Mouse (Mus musculus): Measurements from ENCODE around the gene Bach2.

The Bach2 gene

DNA sequence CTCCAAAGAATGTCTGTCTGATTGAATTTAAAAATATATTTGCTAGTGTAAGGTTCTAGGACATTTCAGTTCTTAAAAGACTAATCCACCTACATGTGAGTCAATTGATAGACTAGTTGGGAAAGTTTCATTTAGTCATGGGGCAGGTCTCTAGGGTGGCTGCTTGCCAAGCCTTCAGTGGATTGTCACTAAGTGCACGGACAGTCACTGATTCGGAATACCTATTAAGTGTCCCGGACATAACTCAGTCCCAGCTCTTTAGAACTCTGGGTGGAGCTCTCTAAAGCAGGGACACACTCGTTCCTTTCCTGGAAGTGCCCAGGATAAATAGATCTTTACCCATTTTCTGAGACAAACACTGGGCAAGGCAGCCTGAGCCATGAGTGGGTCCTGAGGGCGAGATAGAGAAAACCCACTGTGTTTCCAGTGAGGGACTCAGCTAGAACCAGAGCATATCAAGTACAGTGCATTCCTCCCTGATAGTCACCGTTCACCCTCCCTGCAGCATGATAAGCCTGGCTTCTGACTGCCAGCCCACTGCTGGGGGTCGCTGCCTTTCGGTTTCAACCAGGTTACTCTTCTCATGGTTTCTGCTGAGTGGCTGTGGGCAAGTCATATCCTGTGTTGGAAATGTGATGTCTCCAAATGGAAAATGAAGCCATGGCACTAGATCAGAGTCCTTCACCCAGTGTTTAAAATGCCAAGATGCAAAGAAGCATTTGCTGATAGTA lies 92.1 kb downstream of the Bach2 start:
- DNase-seq (ENCODE audit: low spot score) = no peak

DNA sequence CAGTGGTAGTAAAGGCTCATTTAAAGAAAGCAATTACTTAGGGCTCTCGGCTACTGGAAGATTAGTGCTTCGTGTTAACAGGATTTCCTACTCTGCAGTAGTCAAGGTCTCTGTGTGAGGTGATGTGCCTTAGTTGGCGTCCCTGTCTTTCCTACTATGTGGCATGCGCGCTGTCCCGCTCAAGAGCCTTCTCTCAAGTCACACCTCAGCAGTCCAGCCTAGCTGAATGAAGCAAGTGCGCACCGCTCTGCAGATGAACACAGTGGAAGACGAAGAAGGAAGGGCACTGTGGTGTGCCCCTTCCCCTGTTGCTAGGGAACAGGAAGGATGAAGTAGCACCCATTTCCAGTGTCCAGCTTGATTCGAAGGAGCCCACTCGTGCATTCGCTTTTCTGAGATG lies 93.4 kb downstream of the Bach2 start:
- no peak for DNase-seq (ENCODE audit: low spot score)

DNA sequence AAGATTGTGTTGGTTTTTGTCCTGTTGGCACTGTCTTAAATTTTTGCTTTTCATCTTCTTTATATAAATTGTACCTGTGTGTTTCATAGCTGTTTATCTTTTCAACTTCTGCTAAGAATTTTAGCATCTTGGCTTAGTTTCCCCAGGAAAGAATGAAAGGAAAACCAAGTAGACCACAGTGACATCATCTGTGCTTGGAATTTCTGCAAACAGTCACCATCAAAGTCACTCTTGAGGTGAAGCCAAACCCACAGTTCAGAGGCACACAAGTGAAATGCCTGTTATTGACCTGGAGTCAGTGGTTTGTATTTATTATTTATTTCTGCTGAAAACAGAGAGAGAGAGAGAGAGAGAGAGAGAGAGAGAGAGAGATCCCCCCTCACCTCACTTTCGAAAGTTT lies 95.5 kb downstream of the Bach2 start:
- DNase-seq (ENCODE audit: low spot score) = no peak

DNA sequence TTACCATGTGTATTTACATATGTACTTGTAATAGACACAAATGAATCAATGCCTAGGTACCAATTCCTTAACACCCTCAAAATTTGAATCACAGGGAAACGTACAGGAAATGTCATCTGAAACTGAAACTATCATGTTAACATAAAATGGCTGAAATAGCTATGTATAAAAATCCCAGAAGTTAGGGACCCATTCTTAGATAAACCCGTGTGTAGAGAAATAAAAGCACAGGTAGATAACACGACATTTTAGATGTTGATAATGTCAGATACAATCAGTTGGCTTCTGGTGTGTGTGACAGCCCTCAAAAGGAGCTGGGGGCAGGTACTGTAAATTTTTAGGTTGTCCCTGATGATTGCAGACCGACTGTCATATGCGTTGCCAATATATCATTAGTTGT lies 96.2 kb downstream of the Bach2 start:
- no peak for DNase-seq (ENCODE audit: low spot score)

DNA sequence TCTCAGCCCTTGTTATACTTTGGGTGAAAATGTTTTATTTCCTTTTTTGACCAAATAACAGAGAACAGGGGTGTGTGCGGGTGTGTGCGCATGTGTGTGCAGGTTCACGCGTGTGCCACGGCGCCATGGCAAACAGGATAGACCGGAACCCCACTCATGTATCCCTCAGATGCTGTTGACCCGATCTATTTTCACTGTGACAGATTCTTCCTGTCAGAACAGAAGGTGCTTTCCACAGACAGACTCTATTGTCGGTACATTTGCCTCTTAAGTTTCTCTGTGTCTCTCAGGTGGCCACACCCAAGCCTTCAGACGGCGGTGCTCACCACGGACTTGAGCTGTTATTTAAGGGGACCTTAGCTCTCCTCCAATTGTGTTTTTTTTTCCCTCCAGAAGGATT lies 97.1 kb downstream of the Bach2 start:
- DNase-seq (ENCODE audit: low spot score) = no peak

DNA sequence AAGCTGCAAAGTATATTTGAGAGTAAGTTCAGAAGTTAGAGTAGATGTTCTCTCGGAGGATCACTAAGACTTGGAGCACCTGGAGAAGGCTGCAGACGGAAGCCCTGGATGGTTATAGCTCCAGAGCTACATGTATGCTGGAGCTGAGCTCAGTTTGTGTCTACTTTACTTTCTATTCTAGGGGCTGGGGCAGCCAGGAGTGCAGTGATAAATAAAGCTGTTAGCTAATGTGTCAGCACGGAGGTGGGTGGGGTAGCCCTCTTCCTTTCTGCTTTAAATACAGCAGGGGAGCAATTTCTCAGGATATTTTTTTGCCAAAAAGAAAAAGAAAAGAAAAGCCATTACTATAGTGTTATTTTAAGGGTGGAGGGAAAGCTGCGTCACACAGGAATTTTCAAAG lies 98.0 kb downstream of the Bach2 start:
- no peak for DNase-seq (ENCODE audit: low spot score)

DNA sequence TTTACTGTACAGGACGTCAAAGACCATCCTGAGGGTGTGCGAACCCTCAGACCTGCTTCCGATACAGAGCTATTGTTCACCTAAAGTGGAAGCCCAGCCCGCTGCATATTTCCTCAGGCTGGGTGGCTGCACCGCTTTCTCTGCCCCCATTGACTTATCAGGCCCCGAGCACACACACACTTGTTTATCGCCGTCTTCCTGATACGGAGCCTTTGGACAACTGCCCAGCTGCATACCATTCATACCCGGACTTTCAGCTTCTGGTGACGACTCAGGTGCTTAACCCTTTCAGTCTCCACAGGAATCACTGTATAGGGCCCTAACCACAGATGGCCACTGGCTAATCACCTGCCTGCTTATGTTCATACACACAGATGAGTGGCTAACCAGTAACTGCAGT lies 99.0 kb downstream of the Bach2 start:
- DNase-seq (ENCODE audit: low spot score) = no peak

DNA sequence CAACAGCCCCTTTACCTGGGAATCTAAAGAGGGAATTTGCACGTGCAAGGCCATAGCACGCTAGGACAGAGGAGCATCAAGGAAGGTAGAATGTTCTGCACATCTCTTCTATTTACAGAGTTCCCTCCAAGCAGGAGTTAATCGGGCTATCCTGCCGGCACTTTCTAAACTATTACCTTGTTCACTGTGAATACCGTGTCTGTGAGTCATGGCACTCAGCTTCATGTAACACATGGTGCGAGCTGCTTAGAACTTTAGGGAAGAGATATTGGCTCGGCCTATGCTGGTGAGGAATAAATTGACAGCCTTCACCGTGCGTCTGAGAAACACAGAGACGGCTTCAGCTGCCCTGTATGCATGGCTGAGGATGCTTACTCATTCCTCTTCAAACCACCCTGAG lies 99.8 kb downstream of the Bach2 start:
- DNase-seq (ENCODE audit: low spot score) = no peak

DNA sequence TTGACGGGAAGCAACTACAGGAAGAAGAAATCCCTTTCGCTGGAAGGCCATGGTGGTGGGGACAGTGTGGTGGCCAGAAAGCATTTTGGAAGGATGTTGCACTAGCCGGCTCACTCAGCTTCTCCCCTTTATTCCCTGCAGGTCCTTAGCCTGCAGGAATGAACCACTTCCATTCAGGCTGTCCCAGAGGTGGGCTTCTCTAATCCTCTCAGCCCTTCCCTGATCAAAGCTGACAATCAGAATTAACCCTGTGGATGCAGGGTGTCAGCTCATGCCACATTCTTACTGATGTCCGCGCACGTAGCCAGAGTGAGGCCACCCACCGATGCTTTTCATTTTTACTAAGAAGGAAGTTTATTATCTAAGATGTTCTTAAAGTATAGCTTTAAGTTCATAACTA lies 102.2 kb downstream of the Bach2 start:
- DNase-seq (ENCODE audit: low spot score) = no peak

DNA sequence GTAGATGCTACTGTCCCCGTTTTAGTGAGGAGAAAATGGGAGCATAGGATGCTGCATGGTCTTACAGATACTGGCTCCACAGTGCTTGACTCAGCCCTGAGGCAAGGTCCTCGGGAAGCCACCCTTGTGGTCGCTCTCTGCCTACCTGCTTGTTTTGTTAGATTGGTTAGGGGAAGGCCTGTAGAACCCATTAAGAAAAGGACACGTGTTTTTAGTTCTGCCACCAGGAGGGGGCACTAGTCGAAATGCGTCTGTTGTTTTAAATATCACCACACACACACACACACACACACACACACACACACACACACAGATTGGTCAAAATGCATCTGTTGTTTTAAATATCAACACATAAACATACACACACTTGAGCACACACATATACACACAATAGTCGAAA lies 103.7 kb downstream of the Bach2 start:
- DNase-seq (ENCODE audit: low spot score) = no peak

DNA sequence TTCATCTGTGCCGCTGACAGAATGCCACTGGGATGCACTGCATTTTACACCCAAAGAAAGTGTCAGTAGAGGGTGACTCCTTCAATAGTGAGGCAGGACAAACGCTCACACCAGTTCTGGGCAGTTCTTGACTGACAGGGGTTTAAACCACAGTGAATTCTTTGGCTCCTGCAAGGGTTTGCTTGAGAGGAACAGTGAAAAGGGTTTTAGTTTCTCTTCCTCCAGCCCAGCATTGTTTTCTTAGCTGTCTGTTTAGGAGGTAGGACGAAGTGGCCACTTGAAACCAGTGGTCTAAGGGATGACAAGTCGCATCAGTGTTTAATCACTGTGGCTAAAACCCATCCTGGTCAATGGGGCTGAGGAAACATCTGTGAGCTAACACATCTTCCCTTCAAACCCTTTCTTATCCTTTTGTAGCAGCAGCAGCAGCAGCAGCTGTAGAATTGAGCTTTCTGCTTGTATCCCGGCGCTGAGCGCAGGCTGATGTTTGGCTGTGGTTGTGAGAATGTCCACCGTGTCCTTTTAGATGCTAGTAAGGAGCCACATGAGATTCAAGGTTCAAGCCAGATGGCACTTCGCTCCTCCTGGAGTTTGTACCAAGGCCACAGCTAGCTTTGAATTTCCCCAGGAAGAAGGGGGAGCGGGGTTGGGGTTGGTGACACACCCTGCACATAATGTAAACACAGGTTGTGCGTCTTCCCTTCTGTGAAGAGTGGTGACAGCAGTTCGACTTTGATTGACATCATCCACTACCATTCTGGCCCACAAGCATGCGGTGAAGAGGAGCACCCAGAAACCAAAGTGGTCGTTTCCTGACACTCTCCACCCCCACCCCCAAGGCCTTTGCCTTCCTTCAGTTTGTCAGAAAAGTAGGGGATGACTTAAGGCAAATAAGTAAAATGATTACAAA lies 104.9 kb downstream of the Bach2 start:
- no peak for DNase-seq (ENCODE audit: low spot score)

DNA sequence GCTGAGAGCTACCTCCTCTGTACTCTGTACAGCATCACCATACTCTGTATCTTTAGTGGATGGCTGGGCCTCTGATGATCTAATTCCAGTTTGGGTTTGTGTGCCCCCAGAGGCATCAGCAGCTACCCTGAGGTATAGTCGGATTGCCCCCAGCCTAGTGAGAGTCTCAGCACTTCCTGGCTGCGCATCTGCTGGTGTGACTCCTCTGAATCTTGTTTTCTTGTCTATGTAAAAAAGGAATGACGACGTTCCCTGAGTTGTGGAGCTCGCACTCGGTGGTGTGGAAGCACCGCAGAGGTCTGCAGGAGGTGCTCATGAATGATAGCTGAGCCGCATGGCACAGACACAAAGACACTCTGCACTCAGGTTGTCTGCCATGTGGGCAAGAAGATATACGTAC lies 105.7 kb downstream of the Bach2 start:
- DNase-seq (ENCODE audit: low spot score) = no peak

DNA sequence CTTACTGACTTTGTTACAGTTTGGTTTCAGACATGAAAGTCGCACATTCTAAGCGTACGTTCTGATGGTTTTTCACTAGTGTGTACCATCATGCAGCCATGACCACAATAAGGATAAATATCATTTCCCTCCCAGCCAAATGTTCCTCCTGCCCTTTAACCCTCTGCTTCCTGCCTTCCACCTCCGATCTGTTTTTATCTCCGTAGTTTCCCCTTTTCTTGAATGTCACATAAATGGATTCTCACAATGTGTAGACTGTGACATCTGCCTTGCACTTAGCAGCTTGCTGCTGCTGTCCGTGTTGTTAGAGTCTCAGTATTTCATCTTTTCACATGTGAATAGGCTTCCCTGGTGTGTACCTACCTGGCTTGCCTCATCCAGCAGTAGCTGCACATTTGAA lies 108.6 kb downstream of the Bach2 start:
- no peak for DNase-seq (ENCODE audit: low spot score)

DNA sequence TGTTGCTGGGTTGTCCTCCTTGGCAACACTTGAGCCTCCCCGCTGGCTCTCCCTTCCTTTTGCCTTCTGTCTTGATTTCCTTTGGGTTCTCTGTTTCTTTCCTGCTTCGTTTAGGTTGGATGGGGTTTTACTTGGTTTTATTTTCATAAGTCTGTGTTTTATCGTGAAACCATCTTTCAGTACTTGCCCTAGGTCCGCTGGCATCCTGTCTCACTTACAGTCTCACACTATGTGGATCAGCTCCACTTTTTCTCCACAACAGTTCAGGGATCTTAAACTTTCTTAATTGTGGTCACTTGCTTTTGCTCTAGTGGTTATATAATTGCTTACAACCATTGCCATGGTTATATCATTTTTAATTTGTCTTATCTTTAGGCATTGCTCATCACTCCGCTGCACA lies 109.1 kb downstream of the Bach2 start:
- no peak for DNase-seq (ENCODE audit: low spot score)

DNA sequence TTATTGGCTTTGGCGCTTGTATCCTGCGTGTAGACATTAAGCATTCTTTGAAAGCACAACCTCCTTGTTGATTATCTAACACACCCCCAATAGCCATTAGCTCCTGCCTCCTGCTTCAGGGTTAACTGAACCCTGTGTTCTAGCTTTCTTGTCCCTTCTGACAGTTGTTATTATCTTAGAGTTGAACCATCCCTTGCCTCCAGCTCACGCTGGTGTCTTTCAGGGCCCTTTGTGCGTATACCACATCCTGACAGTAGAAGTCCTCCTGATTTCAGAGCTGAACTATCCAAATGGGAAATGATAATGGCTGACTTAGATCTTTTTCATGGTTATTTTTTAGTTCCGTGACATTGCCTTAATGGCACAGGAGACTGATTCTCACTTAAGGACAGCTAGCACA lies 110.8 kb downstream of the Bach2 start:
- DNase-seq (ENCODE audit: low spot score) = no peak

DNA sequence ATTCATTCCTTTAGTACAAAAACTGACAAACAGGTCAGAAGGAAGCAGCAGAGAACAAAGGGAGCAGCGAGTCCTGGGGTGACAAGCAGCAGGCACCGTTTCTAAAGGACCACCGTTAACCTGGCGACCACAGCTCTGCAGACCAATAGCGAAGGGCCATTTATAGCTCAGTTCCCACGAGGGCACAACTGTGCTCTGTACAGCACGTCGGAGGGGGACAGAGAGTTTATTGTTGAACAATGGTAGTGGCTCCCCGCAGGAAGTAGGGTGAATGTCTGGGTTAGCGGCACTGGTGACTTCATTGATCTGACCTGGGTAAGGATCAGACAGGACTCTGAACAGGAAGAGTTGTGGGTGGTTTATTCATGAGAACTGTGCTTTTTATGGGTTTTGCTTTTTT lies 112.6 kb downstream of the Bach2 start:
- no peak for DNase-seq (ENCODE audit: low spot score)

DNA sequence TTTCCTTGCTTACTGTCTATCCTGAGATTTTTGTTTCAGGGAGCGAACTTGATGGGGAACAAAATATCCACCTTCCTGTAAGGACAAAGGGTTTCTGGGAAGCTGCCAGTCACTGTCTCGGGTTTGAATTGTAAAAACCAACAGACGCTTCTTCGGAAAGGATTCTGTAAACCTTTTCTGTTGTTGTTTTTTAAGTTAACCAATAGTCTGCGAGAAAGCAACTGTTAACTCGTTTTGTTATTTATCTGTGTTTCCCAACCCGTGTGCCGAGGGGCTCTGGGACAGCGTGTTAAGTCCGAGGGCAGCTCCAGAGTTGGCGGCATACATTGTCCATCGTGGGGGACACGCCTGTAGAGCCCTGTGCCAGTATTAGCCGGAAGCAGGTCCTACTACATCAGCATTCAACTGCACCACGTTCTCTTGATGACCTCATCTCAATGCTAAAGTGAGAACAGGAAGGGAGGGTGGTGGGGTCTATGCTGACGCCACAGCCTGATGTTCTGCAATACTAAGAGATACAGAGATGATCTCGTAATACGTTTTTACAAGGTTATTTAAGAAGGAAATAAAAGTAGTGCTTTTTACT lies 113.2 kb downstream of the Bach2 start:
- DNase-seq (ENCODE audit: low spot score) = no peak

DNA sequence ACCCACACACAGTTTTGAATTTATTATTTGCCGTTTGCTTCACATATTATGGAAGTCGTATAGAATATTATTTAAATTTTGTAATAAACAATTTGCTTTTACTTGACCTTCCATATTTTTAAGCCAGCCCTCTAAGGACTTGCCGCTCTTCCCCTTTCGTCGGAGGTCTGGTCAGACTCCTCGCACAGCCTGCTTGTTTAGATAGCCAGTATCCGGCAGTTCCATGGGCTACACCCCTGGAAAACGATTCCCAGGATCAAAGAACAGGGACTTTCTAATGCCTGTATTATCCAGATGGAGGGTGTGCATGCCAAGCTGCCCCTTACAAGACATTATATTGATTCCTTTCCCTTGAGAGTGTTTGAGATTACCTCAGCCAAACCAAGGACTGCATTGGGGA lies 113.8 kb downstream of the Bach2 start:
- DNase-seq (ENCODE audit: low spot score) = no peak

DNA sequence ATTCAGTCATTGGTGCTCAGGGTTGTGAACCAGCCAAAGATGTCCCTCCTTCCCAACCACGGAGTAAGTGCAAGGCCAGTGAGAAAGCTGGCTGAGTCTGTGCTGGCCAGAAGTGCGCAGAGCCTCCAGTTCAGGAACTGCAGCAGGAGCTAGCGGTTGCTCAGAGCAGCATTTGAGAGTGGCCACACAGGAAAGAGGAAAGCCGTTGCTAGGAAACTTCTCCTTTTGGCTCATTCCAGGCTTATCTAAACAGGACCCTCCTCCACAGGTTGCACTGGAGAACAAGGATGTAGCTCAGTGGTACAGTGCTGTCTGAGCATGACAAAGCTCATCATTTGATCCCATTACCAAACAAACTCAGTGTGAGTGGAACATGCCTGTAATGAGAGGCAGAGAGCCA lies 114.2 kb downstream of the Bach2 start:
- no peak for DNase-seq (ENCODE audit: low spot score)

DNA sequence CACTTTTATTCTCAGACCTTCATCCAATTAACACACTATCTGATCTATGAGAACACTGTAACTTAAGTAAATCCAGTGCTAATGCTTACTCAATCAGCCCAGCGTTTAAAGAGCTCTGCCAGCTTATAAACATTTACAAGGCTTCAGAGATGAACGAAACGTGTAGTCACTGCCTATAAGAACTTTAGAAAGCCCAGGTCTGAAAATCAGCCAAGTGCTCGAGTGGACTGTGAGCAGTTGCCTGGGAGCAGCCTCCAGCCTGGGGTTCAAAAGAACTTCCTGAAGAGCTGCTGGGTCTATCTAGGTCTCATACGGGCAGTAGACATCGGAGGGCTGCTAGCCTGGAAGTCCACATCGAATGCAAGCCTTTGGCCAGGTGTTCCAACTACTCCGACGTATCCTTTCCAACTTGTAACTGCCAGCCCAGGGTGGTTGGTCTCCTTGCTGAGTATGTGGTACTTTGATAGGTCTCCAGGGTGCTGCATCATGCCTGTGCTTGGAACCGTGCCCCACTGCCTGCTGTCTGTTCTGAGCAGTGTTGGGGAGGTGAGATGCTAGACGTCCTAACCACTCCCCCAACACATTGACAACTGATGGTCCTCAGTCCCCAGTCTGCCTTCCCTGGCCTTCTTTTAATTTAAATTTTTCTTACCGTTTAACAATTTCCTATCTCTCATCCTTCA lies 117.5 kb downstream of the Bach2 start:
- DNase-seq (ENCODE audit: low spot score) = no peak

DNA sequence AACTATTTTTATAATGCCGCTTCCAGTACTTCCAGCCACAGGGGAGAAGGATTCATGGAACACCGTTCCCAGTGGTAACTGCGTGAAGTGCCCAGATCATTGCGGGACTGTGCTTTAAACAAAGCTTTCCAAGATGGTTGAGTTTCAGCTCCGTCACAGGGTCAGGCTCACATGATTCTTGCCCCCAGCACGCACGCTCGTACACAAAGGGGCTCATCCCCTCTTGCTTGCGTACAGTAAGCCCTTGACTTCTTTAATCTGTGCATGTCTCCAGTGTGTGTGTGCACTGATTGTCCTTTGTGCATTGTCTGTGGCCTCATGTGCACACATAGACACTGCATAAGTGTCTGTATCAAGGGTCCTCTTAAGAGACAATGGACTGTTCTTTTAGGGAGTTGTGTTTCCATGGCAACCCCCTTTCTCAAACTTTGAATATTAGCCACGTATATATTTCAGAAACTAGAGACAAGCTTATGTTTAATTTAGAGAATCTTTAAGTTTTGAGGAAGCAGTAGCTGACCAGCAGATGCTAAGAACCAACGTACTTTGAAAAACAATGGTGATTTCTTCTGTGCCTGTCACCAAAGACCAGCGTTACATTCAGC lies 119.5 kb downstream of the Bach2 start:
- no peak for DNase-seq (ENCODE audit: low spot score)

All from layer of hippocampus, adult 11-12 months (tissue).